Mouse (Mus musculus): Measurements from ENCODE around the gene Ptprn2. TPM values are rescaled to one million over a fixed set of nuclear protein-coding genes. Genes with fewer than 3 reads are reported as not detected.

Gene Ptprn2
- polyA plus RNA-seq, 1 experiment, result 0.37 TPM

DNA sequence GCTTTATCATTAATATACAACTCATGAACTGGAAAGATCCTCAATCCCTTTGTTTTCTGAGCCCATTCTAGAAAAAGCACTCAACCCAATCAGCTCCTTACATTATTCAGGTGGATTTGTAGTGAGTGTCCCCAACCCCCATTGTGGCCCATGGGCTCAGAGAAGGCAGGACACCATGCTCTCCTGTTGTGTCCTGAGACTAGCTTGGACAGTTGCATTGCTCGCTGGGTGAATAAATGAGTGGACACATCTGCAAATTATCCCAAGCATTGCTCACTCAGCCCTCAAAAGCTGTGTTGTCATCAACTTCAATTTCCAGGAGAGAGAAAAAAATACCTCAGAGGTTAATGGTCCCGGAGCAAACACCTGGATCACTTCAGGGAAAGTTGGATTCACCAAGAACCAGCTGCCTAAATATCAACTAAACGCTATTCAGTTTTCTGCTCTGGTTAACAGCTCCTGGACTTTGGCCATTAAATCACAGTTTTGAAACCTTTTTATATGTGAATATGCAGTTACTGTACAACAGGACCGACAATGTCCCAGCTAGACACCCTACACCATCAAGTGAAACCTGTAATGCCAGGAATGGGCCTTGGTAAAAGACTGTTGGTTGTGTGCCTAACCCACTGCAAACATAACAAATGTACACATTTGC, 376.0 kb downstream of the Ptprn2 start:
- no peak overlapping the region for H3K4me3 ChIP-seq (ENCODE audit: low read depth, low read length)
- no peak overlapping the region for H3K9ac ChIP-seq (ENCODE audit: low read depth, poor library complexity, severe bottlenecking)
- H3K36me3 ChIP-seq (ENCODE audit: control insufficient read depth, insufficient read depth, low read length, poor library complexity, severe bottlenecking), result no peaks in the 10 kb centered on the region
- TF ChIP-seq EP300 (IDR thresholded peaks at IDR 0.05; ENCODE audit: insufficient read depth, low read depth, low read length), result no peak
- no peak for TF ChIP-seq CTCF (IDR thresholded peaks at IDR 0.05; ENCODE audit: low read depth, low read length)
- TF ChIP-seq POLR2A (IDR thresholded peaks at IDR 0.05; ENCODE audit: insufficient read depth, low read length), result no peak
- H3K4me1 ChIP-seq (ENCODE audit: control insufficient read depth, insufficient read depth, low read length), result no peaks in the 10 kb centered on the region
- no peaks in the 10 kb centered on the region for H3K27me3 ChIP-seq (ENCODE audit: control insufficient read depth, insufficient read depth, low read length, poor library complexity, severe bottlenecking)
- no peaks in the 10 kb centered on the region for H3K9me3 ChIP-seq (replicated peaks; ENCODE audit: control insufficient read depth, insufficient read depth, low read length, poor library complexity, severe bottlenecking)
- H3K27ac ChIP-seq (ENCODE audit: insufficient read depth, low read length), result no peak overlapping the region

DNA sequence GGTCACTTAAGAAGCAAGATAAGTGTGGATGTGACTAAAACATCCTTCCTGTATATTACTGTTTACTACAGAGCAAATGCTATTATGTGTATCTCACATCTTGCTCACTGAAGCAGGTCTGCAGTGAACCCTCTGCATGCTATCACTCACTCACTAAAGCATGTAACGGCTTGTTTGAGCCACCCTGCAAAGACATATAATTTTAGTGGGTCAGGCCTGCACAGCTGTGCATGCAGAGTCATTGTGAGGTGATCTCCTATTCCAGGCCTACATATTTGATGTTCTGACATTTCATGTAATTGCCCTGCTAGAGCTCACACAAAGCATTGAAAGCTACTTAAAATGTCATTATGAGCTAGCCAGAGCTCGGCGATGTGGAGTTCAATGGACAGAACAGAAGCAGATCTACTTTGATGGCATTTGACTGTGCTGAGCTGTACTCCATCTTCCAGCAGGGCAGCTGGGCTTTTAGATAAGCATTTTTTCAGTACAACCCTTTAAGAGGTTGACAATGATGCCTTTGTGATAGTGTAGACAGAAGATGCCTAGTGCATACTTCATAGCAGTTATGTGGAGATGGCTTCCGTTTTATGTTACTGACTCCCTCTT, 377.9 kb downstream of the Ptprn2 start:
- no peak overlapping the region for H3K4me3 ChIP-seq (ENCODE audit: low read depth, low read length)
- no peak overlapping the region for H3K9ac ChIP-seq (ENCODE audit: low read depth, poor library complexity, severe bottlenecking)
- no peaks in the 10 kb centered on the region for H3K4me1 ChIP-seq (ENCODE audit: control insufficient read depth, insufficient read depth, low read length)
- TF ChIP-seq POLR2A (IDR thresholded peaks at IDR 0.05; ENCODE audit: insufficient read depth, low read length), result no peak
- no peak for TF ChIP-seq EP300 (IDR thresholded peaks at IDR 0.05; ENCODE audit: insufficient read depth, low read depth, low read length)
- H3K36me3 ChIP-seq (ENCODE audit: control insufficient read depth, insufficient read depth, low read length, poor library complexity, severe bottlenecking), result no peaks in the 10 kb centered on the region
- no peak overlapping the region for H3K27ac ChIP-seq (ENCODE audit: insufficient read depth, low read length)
- no peaks in the 10 kb centered on the region for H3K9me3 ChIP-seq (replicated peaks; ENCODE audit: control insufficient read depth, insufficient read depth, low read length, poor library complexity, severe bottlenecking)
- H3K27me3 ChIP-seq (ENCODE audit: control insufficient read depth, insufficient read depth, low read length, poor library complexity, severe bottlenecking), result no peaks in the 10 kb centered on the region

DNA sequence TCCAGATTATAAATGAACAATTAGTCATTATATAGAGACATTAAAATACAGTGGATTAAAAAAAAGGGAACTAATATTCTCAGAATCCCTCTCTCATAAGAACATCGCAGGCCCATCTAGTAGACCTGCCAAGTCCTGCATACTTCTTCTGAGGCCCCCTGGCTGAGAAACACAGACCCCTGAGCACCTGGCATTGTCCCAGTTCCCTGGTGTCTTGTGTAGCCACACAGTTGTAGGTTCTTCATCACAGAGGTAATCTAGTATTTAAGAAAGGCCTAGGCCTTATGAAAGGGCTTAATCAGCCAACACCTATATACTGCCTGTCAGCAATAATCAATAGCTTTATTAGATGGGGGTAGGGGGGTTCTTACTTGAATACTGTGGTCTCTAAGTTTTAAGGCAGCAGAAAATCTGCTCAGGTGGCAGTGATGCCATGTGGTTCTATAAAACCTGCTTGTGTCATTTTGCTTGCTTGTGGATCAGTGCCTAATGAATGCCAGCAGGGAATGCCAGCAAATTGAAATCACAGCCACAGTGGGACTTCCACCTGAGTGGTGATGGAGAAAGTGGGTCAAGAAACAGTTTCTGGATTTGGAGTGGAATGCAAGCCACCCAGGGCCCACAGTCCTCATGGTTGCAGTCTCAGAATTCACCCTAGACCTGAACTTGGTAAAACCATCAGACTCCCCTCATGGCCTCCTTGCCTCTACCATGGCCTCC, 388.5 kb downstream of the Ptprn2 start:
- H3K4me1 ChIP-seq (ENCODE audit: control insufficient read depth, insufficient read depth, low read length), result no peaks in the 10 kb centered on the region
- H3K36me3 ChIP-seq (ENCODE audit: control insufficient read depth, insufficient read depth, low read length, poor library complexity, severe bottlenecking), result no peaks in the 10 kb centered on the region
- H3K27me3 ChIP-seq (ENCODE audit: control insufficient read depth, insufficient read depth, low read length, poor library complexity, severe bottlenecking), result no peaks in the 10 kb centered on the region; the same call in 1 of the 2 replicates
- H3K9ac ChIP-seq (ENCODE audit: low read depth, poor library complexity, severe bottlenecking), result no peak overlapping the region
- H3K27ac ChIP-seq (ENCODE audit: insufficient read depth, low read length), result no peak overlapping the region
- no peak overlapping the region for H3K4me3 ChIP-seq (ENCODE audit: low read depth, low read length)
- H3K9me3 ChIP-seq (replicated peaks; ENCODE audit: control insufficient read depth, insufficient read depth, low read length, poor library complexity, severe bottlenecking), result no peaks in the 10 kb centered on the region
- TF ChIP-seq POLR2A (IDR thresholded peaks at IDR 0.05; ENCODE audit: insufficient read depth, low read length), result no peak
- TF ChIP-seq CTCF (IDR thresholded peaks at IDR 0.05; ENCODE audit: low read depth, low read length), result no peak
- TF ChIP-seq EP300 (IDR thresholded peaks at IDR 0.05; ENCODE audit: insufficient read depth, low read depth, low read length), result no peak

DNA sequence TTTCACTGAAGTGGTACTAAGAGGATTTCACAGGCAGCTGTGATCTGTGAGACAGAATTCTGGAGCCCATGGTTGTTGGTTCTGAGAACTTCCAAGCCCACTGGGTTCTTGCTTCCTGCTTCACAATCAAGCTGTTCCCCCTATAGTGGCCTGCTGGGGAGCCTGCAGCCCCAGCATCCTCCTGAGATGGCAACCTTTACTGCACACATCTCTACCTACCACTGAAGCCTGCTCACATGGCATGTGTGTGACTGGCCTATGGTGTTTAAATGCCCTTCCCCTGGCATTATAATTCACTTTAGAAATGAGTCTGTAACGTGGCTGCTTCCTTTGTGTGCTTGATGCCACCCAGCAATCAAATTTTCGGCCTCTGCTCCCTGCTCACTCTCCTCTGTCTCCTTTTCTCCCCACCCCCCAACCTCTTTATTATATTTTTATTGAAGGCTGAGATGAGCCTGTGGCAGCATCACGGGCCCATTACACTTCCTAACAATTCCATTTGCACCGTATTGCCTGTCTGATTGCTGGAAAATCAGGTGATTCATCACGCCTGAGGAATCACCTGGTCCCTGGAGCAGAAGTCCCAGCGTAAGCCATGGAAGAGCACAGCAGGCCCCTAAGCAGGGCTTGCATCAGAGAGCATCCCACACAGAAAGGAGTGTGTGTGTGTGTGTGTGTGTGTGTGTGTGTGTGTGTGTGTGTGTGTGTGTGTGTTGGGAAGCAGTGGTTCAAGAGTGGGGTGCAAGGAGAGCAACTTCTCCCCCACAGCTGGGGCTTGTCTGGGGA, 402.2 kb downstream of the Ptprn2 start:
- Histone ChIP-seq H3K27ac (ENCODE audit: insufficient read depth, low read length) (no peak overlapping the region), H3K27me3 (ENCODE audit: control insufficient read depth, insufficient read depth, low read length, poor library complexity, severe bottlenecking) (no peaks in the 10 kb centered on the region), H3K36me3 (ENCODE audit: control insufficient read depth, insufficient read depth, low read length, poor library complexity, severe bottlenecking) (no peaks in the 10 kb centered on the region), H3K4me1 (ENCODE audit: control insufficient read depth, insufficient read depth, low read length) (no peaks in the 10 kb centered on the region), H3K4me3 (ENCODE audit: low read depth, low read length) (no peak overlapping the region), H3K9ac (ENCODE audit: low read depth, poor library complexity, severe bottlenecking) (no peak overlapping the region), H3K9me3 (replicated peaks; ENCODE audit: control insufficient read depth, insufficient read depth, low read length, poor library complexity, severe bottlenecking) (no peaks in the 10 kb centered on the region)
- TF ChIP-seq CTCF (IDR thresholded peaks at IDR 0.05; ENCODE audit: low read depth, low read length), result no peak
- TF ChIP-seq POLR2A (IDR thresholded peaks at IDR 0.05; ENCODE audit: insufficient read depth, low read length), result no peak
- TF ChIP-seq EP300 (IDR thresholded peaks at IDR 0.05; ENCODE audit: insufficient read depth, low read depth, low read length), result no peak

DNA sequence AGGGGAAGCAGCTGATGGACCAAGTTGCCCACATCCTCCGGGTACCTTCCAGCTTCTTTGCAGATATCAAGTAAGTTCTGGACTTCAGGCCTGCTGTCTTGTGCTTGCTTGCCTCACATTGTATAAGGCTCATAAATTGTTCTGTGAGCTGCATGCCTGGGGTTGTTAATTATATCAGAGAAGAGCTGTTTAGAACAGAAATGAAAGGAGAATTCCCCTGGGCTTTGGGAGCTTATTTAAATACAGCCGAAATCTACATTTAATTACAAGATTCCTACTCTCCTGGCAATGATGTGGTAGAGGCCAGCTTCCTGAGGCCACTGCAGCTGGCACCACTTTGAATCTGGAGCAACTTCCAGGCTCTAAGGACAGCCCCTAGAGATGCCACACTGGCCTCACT, 403.3 kb downstream of the Ptprn2 start:
- no peak for TF ChIP-seq POLR2A (IDR thresholded peaks at IDR 0.05; ENCODE audit: insufficient read depth, low read length)
- TF ChIP-seq CTCF (IDR thresholded peaks at IDR 0.05; ENCODE audit: low read depth, low read length), result no peak
- TF ChIP-seq EP300 (IDR thresholded peaks at IDR 0.05; ENCODE audit: insufficient read depth, low read depth, low read length), result no peak
- Histone ChIP-seq H3K4me3 (ENCODE audit: low read depth, low read length) (no peak overlapping the region), H3K9me3 (replicated peaks; ENCODE audit: control insufficient read depth, insufficient read depth, low read length, poor library complexity, severe bottlenecking) (no peaks in the 10 kb centered on the region), H3K9ac (ENCODE audit: low read depth, poor library complexity, severe bottlenecking) (no peak overlapping the region), H3K36me3 (ENCODE audit: control insufficient read depth, insufficient read depth, low read length, poor library complexity, severe bottlenecking) (no peaks in the 10 kb centered on the region), H3K4me1 (ENCODE audit: control insufficient read depth, insufficient read depth, low read length) (no peaks in the 10 kb centered on the region), H3K27me3 (ENCODE audit: control insufficient read depth, insufficient read depth, low read length, poor library complexity, severe bottlenecking) (no peaks in the 10 kb centered on the region), H3K27ac (ENCODE audit: insufficient read depth, low read length) (no peak overlapping the region)

All from ES-Bruce4 (cell line).